Mouse (Mus musculus) hindbrain, postnatal 0 days (tissue): ENCODE data around the gene Hhipl1. TPM values are rescaled to one million over a fixed set of nuclear protein-coding genes. Genes with fewer than 3 reads are reported as not detected.
A peak's percentile ranks its signal among the peaks of the same experiment; 100 is the strongest.

Experiments
- ATAC-seq: fragments of 200-750 bp; cut with Nextera tagmentation; 2 replicates; pipeline ENCODE4 v1.8.0; 2017; ENCODE audit warnings: mild to moderate bottlenecking, moderate TSS enrichment, moderate library complexity
- DNase-seq: peaks from one replicate; pipeline ENCODE4 v3.0.0-alpha.2; 2015; ENCODE audit warnings: low spot score
- H3K27ac ChIP-seq: fragments of 300-500 bp; sonication (generic); 2 replicates; pipeline ENCODE4 v1.5.1; 2014; ENCODE audit warnings: mild to moderate bottlenecking
- H3K27me3 ChIP-seq: fragments of 300-500 bp; sonication (generic); 2 replicates; pipeline ENCODE4 v1.6.1; 2014; ENCODE audit warnings: low read length, mixed read lengths; ENCODE audit not compliant: insufficient read depth
- H3K36me3 ChIP-seq: fragments of 300-500 bp; sonication (generic); 2 replicates; pipeline ENCODE4 v1.6.1; 2014; ENCODE audit warnings: low read length, mixed read lengths; ENCODE audit not compliant: insufficient read depth
- H3K4me1 ChIP-seq: fragments of 300-500 bp; sonication (generic); 2 replicates; pipeline ENCODE4 v1.6.1; 2014; ENCODE audit warnings: antibody characterized with exemption, low read length, mixed read lengths; ENCODE audit not compliant: insufficient read depth
- H3K4me2 ChIP-seq: fragments of 300-500 bp; sonication (generic); 2 replicates; pipeline ENCODE4 v1.6.1; 2014; ENCODE audit warnings: low read depth, mild to moderate bottlenecking, low read length, moderate library complexity, mixed read lengths
- H3K4me3 ChIP-seq: fragments of 300-500 bp; sonication (generic); 2 replicates; pipeline ENCODE4 v1.5.1; 2014; ENCODE audit warnings: low read length
- H3K9ac ChIP-seq: fragments of 300-500 bp; sonication (generic); replicated peaks from 2 replicates; pipeline ENCODE4 v1.6.1; 2014; ENCODE audit warnings: mild to moderate bottlenecking, low read length, moderate library complexity, mixed read lengths
- H3K9me3 ChIP-seq: fragments of 300-500 bp; sonication (generic); 2 replicates; pipeline ENCODE4 v1.6.1; 2016; ENCODE audit warnings: low read length, mixed read lengths
- CTCF ChIP-seq: IDR thresholded peaks from 2 replicates; pipeline ENCODE4 v1.5.1; 2016; ENCODE audit warnings: antibody characterized with exemption, control low read depth, low read depth
- WGBS: fragments of 180-500 bp; shearing (Covaris S2); extraction: QIAGEN DNeasy Blood & Tissue Kit; methylation state at CpG from one replicate; pipeline ENCODE4 v1.1.7; 2014; 5-methylcytosine and 5-hydroxymethylcytosine counted together
- polyA plus RNA-seq: library from polyadenylated mRNA; unstranded; fragments of >200 nt; fragmentation: Nextera tagmentation; extraction: Ambion mirVana; gene quantifications from 2 replicates; pipeline ENCODE4 v1.2.1, GENCODE M21; 2015
- total RNA-seq: library from RNA; depleted of rRNA; stranded (reverse); fragments of >200 nt; gene quantifications from 2 replicates; pipeline ENCODE4 v1.2.3, GENCODE M21; 2014; rRNA removed

Gene Hhipl1
- total RNA-seq (10.2 and 10.8 TPM in 2 replicates), polyA plus RNA-seq (2.8 and 3.2 TPM in 2 replicates)

DNA sequence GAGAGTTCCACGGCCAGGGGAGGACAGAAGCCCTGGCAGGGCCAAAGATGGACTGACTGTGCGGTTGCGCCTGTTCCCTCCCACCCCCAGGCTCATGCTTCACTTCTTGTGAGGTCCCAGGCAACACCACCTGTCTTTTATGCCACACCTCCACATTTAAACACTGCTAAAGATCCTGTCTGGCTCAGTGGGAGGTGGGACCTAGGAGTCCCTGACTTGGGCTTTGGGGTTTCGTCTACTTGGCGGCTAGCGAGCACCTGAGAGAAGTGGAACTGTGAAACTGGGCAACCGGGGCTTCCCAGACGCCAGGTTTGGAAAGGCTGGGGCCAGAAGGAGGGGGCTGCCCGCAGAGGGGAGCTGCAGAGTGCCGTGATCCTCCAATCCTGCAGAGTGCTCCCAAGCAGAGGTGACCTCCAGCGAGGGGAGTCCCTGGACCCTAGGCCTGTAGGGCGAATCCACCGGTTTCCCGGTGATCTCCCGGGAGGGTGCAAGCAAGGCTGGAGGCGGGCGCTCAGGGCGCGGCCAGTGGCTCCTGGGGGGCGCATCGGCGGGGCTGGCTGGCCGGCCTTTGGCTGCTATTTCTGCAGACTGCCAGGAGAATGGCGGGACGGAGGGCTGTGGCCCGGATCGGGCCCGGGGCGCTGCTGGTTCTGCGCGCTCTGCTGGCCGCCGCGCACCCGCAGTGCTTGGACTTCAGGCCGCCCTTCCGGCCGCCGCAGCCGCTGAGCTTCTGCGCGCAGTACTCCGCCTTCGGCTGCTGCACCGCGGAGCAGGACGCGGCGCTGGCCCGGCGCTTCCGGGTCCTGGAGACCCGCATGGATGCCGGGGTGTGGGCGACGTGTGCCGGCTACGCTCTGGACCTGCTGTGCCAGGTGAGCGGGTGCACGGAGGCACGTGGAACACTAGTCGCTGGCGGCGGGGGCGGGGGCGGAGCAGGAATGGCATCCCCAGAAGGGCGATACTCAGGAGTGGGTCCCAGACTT is at the start of gene Hhipl1:
TSS of gene Hhipl1 (plus strand) at position 459 of the 983 bp plus-strand sequence.
- H3K4me1 ChIP-seq = 0 out of 2 replicates have a peak, but pooled peaks cover 3% of the 10 kb centered on the region
- peak within 1 kb of the TSS; percentile 90 for H3K4me2 ChIP-seq
- peak within 1 kb of the TSS; percentile 72 for H3K9ac ChIP-seq
- TF ChIP-seq CTCF = no peak
- DNase-seq (peak; percentile 48), ATAC-seq (peak; percentile 69)
- H3K27ac ChIP-seq = 0 out of 2 replicates have a peak within 1 kb of the TSS, but pooled peaks have one; percentile 12
- no peaks in the 10 kb centered on the region for H3K36me3 ChIP-seq
- no peaks in the 10 kb centered on the region for H3K9me3 ChIP-seq
- WGBS = 4% methylated on average over 63 of the region's 67 CpGs
- no peaks in the 10 kb centered on the region for H3K27me3 ChIP-seq
- H3K4me3 ChIP-seq = peak within 1 kb of the TSS; percentile 58

DNA sequence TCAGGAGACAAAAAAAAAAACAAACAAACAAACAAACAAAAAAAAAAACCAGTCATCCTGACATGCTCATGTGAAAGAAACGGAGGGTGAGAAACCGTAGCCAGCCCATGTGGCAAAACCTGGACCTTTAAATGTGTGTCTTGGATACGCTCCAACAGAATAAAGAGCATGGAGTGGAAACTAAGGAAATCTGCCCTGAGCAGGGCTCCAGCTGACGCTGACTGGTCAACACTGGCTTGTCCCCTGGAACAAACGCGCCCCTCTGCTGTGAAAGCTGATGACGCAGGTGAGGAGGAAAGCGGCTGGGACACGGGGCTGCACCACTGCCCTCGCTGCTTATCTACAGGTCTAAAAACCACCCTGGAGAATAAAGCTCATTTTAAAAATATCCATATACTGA is 49.3 kb upstream of the Hhipl1 start:
- peaks cover 26% of the 10 kb centered on the region for H3K4me1 ChIP-seq
- peak; percentile 34 for DNase-seq
- H3K27ac ChIP-seq = no peak overlapping the region

GRCm38 (mm10) chr12:108259322-108260049 is 46.6 kb upstream of the Hhipl1 start:
- peaks cover 27% of the 10 kb centered on the region for H3K4me1 ChIP-seq
- 0 out of 2 replicates have a peak overlapping the region, but pooled peaks have one; percentile 45 for H3K27ac ChIP-seq
- H3K27me3 ChIP-seq = no peaks in the 10 kb centered on the region
- ATAC-seq = 0 out of 2 replicates have a peak, but pooled peaks have one; percentile 30
- H3K4me3 ChIP-seq = no peak overlapping the region
- 65% methylated on average over 24 of the region's 24 CpGs for WGBS
- no peaks in the 10 kb centered on the region for H3K9me3 ChIP-seq
- H3K9ac ChIP-seq = no peak overlapping the region
- no peak overlapping the region for H3K4me2 ChIP-seq
- DNase-seq = peak; percentile 45
- no peaks in the 10 kb centered on the region for H3K36me3 ChIP-seq
- no peak for TF ChIP-seq CTCF

More for the DNA sequence above, 49.3 kb upstream of the Hhipl1 start:
- Histone ChIP-seq H3K27me3 (no peaks in the 10 kb centered on the region), H3K4me2 (no peak overlapping the region), H3K9me3 (no peaks in the 10 kb centered on the region), H3K4me3 (no peak overlapping the region), H3K9ac (no peak overlapping the region), H3K36me3 (no peaks in the 10 kb centered on the region)
- 23% methylated on average over 10 of the region's 10 CpGs for WGBS
- no peak for ATAC-seq
- TF ChIP-seq CTCF = no peak

- WGBS = 72% methylated on average over 12 of the region's 12 CpGs
- Histone ChIP-seq H3K27me3 (no peaks in the 10 kb centered on the region), H3K4me2 (no peak overlapping the region), H3K36me3 (no peaks in the 10 kb centered on the region), H3K9ac (no peak overlapping the region), H3K4me1 (peaks cover 33% of the 10 kb centered on the region), H3K4me3 (no peak overlapping the region), H3K27ac (no peak overlapping the region), H3K9me3 (no peaks in the 10 kb centered on the region)
- DNase-seq (no peak), ATAC-seq (no peak)
- TF ChIP-seq CTCF = no peak
Measured at GRCm38 (mm10) chr12:108260950-108261349, 45.1 kb upstream of the Hhipl1 start.

DNA sequence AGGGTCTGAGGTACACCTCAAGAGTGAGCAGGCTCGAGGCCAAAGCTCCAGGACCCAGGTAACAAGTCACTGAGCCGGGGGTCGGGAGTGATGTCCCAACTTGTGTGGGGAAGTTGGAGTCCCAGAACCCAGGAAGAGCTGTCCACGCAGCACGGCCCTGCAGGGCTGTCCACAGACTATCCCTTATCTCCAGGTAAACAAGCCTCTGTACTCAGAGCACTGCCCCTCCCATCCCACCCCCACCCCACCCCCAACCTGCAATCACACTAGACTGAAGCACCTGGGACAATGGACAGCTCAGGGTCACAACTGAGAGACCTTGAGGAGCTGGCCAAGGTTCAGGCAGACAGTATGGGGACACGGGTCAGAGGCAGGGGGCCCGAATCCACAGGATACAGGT is 41.2 kb upstream of the Hhipl1 start:
- no peaks in the 10 kb centered on the region for H3K27me3 ChIP-seq
- H3K27ac ChIP-seq = no peak overlapping the region
- ATAC-seq = no peak
- no peak for DNase-seq
- no peak overlapping the region for H3K4me3 ChIP-seq
- no peak for TF ChIP-seq CTCF
- 72% methylated on average over 7 of the region's 7 CpGs for whole genome bisulfite sequencing
- H3K4me2 ChIP-seq = no peak overlapping the region
- no peak overlapping the region for H3K9ac ChIP-seq
- peaks cover 36% of the 10 kb centered on the region for H3K4me1 ChIP-seq
- H3K9me3 ChIP-seq = no peaks in the 10 kb centered on the region
- no peaks in the 10 kb centered on the region for H3K36me3 ChIP-seq

DNA sequence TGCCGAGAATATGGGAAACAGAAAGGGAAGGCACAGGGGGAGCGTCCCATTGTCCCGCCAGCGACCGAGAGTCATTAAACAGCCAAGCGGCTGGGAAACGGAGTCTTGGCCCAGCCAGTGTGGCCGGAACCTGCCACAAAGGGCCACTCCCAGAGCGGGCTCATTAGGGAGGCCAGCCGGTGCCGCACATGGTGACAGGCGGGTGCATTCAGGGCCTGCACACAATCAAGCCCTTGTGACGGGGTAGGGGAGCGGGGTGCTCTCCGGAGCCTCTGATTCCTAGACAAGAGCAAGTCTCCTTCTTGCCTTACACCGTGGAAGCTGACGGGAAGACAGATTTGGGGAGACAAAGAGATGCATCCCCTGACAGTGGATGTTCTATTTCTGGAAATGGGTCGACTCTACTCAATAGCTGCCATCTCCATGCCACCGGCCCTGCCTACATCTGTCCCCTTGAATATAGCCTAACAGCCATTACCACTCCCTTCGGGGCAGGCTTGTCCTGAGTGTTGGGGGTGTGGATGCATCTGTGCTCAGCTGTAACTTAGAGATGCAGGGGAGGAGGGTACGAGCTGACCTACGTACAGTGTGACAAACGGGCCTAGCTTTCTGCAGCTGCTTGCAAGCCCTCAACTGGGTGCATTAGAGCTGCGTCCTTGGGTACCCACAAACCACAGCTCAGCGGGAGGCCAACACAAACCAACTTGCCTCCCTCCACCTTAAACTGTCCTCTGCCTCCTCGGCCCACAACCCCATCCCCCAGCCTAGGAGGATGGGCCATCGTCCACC is 40.0 kb upstream of the Hhipl1 start:
- Histone ChIP-seq H3K27me3 (no peaks in the 10 kb centered on the region), H3K9ac (peak overlapping the region; percentile 44), H3K4me3 (peak overlapping the region; percentile 17), H3K9me3 (no peaks in the 10 kb centered on the region), H3K4me2 (peak overlapping the region; percentile 48), H3K27ac (peak overlapping the region; percentile 62), H3K4me1 (peaks cover 37% of the 10 kb centered on the region), H3K36me3 (no peaks in the 10 kb centered on the region)
- ATAC-seq = peak; percentile 70
- 20% methylated on average over 27 of the region's 27 CpGs for WGBS
- no peak for TF ChIP-seq CTCF
- DNase-seq = peak; percentile 64
